Mouse (Mus musculus) thymus, postnatal 14 days (tissue): ENCODE results near the gene Tor4a.

ENCODE experiments used
- DNase-seq: peaks from one replicate; pipeline ENCODE4 v3.0.0; 2021

Gene Tor4a

DNA sequence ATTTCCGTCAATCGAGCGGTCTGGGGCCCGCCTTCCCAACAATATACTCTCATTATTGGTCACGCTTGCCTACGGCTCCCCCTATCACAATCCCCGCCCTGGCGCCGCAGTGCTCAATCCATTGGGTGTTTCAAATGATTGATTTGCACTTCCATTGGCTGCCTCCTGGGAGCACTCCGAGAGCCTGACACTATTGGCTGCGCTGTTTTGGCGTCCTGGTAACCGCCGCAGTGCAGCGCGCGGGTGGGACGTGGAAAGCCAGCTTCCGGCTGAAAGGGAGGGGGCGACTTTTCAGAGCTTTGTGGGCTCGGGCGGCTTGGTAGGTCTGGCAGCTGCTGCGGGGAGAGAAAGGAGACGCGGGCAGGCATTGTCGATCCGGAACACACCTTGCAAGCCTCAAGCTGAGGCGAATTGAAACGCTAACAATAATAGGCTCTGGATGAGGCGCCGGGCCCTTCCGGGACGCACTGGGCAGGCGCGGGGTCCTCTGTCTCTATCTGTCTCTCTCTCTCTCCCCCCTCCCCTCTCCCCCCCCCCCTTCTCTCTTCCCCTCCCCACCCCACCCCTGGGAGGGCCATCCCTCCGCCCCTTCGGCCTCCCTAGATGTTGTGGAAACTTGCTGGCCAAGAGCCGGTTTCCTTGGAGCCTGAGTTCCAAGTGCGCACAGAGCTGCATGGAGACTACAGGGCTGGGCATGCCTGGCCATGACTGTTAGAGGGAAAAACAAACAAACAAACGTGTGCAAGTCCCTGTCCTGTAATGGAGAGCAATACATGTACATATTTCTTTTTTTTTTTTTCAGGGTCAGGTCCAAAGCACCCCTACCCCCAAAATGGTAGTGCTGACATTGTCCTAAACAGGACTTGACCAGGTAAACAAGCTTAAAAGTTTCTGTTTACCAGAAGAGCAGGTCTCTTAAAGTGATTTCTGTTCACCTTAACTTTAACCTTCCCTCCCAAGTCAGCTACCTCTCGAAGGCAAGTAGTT, 28.4 kb upstream of the Tor4a start:
- peak; percentile 98 for DNase-seq

DNA sequence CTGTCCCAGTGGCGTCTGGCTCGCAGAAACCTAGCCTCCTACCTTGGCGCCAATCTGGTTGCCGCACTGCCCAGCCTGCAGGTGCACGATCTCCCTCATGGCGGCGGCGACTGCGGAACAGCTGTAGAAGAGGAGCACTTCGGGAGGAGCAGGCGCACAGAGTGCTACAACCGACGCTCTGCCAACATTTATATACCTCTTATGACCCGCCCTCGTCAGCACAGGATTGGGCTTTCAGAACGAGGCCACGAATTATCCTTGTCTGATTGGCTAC, 27.7 kb upstream of the Tor4a start, which contains the start of gene Tubb4b:
Gene Tubb4b, minus strand, starts transcription at position 211 of the 274 bp plus-strand sequence.
- no peak for DNase-seq

- peak; percentile 87 for DNase-seq
These were observed 27.2 kb upstream of the Tor4a start for GRCm38 (mm10) chr2:25223681-25224491.

- DNase-seq = no peak
These were observed 24.7 kb upstream of the Tor4a start for GRCm38 (mm10) chr2:25221331-25221772.

GRCm38 (mm10) chr2:25218445-25218844, 21.8 kb upstream of the Tor4a start, which contains the start of gene Fam166a:
Gene Fam166a, plus strand, starts transcription at chr2:25218745.
- no peak for DNase-seq

DNA sequence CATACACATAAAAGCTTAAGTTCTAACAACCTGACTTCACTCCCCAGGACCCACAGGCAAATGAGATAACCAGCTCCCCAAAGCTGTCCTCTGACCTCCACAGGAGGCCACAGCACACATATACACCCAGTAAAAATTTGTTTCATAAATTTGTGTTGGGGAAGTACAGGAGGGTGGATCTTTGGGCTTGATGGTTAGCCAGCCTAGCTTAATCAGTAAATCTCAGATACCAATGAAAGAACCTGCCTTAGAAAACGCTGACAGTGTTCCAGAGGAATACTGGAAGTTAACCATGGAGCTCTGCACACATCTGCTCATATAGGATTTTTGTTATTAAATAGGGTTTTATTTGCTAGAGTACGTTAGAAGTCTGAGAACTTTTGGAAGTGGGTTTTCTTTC, 21.0 kb upstream of the Tor4a start:
- DNase-seq = no peak

DNA sequence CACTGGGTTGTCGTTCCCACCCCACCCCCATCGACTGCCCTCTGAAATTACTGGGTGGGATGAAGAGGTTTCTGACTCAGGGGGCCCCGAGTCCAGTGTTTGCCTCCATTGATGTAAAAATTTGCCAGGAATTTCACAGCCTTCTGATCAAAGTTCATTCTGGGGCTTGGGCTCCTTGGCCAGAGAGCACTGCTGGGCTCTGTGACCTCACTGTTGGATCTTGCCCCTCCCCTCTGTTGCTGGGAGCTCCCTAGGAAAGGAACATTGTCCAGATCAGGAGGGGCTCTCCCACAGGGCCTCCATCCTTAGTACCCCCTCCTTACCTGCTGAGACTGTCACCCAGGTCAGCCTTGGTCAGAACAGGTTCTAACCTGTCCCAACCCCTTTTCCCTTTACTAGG, 17.8 kb upstream of the Tor4a start, which contains the start of gene Stpg3:
Gene Stpg3, minus strand, starts transcription at position 194 of the 400 bp plus-strand sequence.
- no peak for DNase-seq

DNA sequence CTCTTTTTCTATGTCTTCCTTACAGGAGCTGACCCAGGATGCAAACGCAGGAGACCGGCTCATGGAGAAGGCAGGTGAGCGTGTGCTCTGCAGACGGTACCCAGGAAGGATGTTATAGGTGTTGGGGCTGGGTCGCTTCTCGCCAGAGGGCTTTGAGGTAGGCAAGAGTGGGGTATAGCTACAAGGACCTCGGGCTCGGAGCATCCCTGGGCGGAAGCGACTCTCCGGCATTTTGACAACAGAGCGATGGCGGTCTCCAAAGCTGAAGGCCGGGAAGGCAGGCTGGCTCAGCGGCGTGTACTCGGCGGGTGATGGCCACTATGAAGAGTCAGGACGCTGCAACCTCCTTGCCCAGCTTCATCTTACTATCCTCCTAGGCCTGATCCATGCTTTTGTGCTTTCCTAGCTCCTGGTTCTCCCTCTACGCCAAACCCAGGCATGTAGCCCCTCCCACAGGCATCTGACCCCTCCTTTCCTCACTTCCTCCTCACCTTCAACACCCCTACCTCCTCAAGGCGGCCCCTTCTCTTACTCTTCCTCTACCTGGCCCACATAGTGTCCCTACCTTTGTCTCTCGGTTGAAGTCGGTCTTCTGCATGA, 16.7 kb upstream of the Tor4a start:
- no peak for DNase-seq

DNA sequence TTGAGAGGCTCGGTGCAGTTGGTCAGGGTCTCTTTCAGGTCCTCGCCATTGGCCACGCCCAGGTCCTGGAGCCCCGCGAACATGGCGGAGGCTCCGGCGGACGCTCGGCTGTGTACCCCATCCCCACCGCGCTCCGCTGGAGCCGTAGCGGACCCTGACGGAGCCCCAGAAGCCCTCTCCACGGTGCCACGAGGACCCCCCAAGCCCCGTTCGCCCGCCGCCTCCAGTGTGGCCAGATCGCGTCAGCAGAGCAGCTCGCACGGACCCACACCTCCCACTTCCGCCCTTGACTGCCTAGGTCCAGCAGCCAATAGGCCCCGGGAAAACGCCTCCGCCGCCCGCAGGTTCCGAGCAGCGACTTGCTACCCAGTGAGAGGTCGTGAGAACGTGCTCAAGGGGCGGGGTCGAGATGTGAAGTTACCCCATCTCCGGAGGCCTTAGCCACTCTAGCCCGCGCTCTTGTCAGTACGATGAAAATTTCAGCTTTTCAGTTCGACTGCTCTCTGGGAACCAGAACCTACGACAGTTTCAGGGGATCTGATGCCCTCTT, 14.5 kb upstream of the Tor4a start, which contains the start of gene Nelfb:
Gene Nelfb, minus strand, starts transcription at position 369 of the 550 bp plus-strand sequence.
- peak; percentile 93 for DNase-seq

- DNase-seq = no peak
These were observed 14.0 kb upstream of the Tor4a start for GRCm38 (mm10) chr2:25210686-25211085.

- DNase-seq = no peak
These were observed 10.9 kb upstream of the Tor4a start for GRCm38 (mm10) chr2:25207593-25207992.

GRCm38 (mm10) chr2:25203631-25204214, 7.0 kb upstream of the Tor4a start:
- no peak for DNase-seq

- DNase-seq = no peak
These were observed 3.9 kb upstream of the Tor4a start for GRCm38 (mm10) chr2:25200631-25201030.

DNA sequence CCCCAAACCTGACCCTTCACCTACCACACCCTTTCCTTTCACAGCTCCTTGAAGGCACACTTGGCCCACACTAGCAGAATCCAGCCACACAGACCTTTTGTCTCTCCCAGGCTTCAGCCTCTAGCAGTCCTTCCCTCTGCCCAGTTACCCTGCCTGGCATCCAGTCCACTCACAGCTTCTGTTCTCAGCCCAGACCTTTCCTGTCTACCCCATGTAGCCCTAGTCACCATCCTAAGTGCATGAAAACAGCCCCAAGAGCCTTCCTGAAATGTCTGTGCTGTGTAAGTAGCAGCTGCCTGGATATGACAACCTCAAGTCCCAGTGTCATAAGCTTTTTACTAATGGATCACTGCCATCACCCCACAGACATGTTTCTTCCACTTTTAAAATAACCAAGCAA, 1.3 kb upstream of the Tor4a start:
- DNase-seq = no peak

GRCm38 (mm10) chr2:25197191-25197590, 505 bp upstream of the Tor4a start:
- DNase-seq = no peak

GRCm38 (mm10) chr2:25195211-25196156, 1.2 kb downstream of the Tor4a start:
- peak; percentile 75 for DNase-seq

GRCm38 (mm10) chr2:25194486-25195171, 2.1 kb downstream of the Tor4a start:
- DNase-seq = peak; percentile 48

DNA sequence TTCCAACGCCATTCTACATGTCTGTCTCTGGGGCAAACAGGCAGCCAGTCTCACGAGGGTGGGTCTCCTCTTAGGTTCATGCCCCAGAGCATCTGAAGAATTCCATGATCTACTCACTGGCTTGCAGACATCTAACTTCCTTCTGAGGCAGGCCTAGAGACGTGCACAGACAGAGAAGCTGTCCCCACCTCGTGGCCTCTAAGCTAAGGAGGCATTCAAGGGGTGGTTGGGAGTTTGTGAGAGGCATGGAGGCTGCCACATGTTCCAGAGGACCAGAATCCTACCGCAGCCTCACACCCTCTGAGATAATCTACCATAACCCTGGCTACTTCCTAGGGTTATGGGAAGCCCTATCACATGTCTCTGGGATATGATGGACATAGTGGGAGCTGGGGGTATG, 2.7 kb downstream of the Tor4a start:
- no peak for DNase-seq

DNA sequence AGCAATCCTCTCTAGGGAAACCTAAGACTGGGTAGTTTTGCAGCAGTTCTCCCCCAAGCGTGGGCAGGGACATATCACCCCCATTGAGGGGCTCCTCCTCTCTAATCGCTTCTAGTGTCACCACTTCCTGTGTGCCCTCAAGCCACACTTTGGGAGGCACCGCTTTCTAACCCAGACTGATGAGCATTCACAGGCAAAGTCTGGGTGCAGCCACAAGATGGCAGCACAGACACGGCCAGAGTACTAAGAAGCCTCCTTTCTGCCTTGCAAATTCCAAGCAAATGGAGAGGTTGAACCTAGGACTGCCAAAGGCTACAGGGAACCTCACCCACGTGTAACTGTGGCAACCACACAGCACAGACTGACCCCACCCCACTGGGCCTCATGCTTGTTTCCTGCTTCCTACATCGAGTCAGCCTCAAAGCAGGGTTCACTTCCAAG, 3.3 kb downstream of the Tor4a start:
- peak; percentile 86 for DNase-seq

- no peak for DNase-seq
These were observed 8.8 kb downstream of the Tor4a start for GRCm38 (mm10) chr2:25187841-25188240.

DNA sequence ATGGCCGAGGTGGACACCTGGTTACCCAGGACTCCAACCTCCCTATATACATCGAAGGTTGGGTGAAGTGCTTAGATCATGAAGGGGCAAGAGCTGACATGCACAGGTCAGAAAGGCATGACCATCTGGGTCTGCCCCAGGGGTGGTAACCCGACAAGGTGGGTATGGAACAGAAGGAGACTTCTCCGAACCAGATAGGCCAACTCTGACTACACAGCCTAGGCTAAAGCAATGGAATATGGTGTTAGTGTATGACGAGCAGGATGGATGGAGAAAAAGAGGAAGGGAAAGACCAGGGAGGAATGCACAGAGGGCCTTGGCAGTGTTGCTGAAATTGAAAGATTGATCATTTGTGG, 10.1 kb downstream of the Tor4a start:
- DNase-seq = no peak
